Mouse (Mus musculus) embryo, embryonic 11.5 days (tissue): ENCODE measurements around the gene Ero1l.

Experiments
- DNase-seq: peaks from one replicate; pipeline ENCODE4 v3.0.0-alpha.2; 2012; ENCODE audit warnings: low read depth, low spot score

Ero1l gene

GRCm38 (mm10) chr14:45305852-45306251 is 12.7 kb downstream of the Ero1l start:
- DNase-seq, result no peak

DNA sequence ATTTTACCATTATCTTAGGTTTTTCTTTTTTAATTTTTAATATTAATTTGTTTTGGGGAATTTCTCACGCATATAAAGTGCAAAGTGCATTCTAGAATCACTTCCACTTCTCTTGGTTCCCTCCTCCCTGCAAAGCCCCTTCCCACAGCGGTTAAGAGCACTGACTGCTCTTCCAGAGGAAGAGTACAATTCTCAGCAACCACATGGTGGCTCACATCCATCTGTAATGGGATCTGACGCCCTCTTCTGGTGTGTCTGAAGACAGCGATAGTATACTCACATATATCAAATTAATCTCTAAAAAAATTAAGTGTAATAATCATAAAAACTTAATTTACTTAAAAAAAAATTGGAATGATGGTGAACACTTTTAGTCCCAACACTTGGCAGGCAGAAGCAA is 14.2 kb downstream of the Ero1l start:
- no peak for DNase-seq

DNA sequence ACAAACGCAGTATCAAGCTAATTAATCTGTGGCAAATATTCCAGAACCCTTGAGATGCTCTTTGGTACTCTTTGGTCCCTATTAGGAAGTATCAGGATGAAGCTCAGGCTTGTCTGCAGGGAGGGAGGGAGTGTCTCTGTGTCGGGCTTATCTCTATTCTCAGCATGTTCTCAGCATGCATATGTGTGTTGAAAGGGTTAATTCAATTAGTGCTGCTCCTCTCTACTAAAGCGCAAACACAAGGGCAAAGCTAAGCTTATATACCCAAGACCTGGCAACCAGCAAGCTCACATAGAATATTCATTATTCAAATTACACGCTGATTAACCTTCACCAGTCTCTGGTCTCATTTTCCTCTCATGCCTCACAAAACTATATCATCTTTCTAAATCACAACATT is 14.6 kb downstream of the Ero1l start:
- DNase-seq, result no peak

- DNase-seq, result no peak
These were observed 27.0 kb downstream of the Ero1l start for GRCm38 (mm10) chr14:45291608-45292007.

DNA sequence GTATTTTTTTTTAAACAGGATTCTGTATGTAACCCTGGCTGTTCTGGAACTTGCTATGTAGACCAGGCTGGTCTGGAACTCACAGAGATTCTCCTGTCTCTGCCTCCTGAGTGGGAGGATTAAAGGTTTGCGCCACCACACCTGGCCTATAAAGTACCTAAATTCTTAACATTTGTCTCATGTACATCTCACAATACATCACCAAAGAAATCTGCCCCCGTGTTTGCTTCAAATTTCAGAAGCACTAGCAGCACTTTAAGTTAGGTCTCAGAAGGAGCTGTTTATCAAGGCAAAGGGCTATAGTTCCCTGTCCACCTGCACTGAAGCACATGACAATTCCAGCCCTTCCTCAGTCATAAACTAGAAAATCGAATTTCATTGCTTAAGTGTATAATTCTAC is 36.5 kb downstream of the Ero1l start:
- no peak for DNase-seq

DNA sequence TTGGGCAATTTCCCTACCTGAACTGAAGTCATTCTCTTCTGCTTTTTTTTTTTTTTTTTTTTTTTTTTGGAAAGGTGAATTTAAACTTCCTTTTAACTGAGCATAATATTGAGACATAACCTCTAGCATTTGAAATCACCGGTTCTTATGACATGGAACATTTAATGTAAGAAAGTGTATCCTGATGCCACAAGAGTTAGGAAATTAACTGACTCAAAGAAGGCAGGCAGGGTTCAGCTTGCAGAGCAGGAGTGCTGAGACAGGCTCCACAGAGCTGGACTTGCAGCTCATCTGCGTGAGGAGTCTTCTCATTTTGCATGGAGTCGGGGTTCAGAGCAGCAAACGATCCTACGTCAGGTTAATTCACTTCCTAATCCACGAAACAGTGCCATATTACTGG is 42.8 kb downstream of the Ero1l start:
- no peak for DNase-seq

DNA sequence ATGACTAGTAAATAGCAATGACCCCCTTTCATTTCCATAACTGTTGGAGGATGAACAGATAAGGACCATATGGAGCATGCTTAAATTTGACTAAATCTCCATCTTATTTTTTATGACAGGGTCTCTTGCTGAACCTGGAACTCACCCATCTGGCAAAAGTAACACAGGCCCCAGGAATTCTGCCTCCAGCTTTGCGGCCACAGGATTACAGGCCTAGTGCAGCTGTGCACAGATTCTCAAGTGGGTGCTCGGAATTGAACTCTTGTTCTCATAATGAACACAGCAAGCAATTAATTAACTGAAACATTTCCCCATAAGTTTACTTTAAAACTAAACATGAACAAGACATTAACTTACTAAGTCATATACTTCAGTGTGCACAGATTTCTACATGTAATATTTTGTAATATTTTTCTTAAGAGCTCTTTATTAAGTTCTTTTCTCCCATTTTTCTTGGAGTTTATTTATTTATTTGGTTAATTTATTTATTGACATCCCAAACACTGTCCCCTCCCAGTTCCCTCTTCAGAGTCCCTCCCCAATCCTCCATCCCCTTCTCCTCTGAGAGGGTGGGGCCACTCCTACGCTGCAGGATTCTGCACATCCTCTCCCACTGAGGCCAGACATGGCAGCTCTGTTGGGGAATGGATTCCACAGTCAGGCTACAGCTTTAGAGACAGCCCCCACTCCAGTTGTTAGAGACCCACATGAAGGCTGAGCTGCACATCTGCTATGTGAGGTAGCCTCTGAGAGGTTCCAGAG is 54.6 kb downstream of the Ero1l start:
- no peak for DNase-seq

DNA sequence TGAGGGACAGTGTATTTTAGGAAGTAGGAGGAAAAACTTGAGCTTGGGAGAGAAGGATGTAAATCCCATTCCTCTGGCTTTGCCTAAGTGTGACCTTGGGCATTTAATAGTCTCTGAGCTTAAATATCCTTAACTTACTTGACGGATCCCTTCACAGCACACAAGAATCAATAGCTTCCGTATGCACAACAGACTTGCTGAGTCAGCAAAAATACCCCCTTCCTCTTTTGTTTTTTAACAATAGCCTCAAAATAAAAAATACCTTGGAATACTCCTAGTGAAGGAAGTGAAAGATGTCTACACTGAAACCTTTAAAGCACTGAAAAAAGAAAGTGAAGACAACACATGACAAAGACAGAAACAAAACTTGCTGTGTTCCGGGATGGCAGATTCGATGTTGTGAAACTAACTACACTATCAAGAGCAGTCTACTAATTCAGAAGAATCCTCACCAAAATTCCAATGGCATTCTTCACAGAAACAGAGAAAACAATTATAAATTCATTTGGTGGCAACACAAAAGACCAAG is 67.0 kb downstream of the Ero1l start:
- no peak for DNase-seq

GRCm38 (mm10) chr14:45241613-45242012 is 77.0 kb downstream of the Ero1l start:
- DNase-seq, result no peak

DNA sequence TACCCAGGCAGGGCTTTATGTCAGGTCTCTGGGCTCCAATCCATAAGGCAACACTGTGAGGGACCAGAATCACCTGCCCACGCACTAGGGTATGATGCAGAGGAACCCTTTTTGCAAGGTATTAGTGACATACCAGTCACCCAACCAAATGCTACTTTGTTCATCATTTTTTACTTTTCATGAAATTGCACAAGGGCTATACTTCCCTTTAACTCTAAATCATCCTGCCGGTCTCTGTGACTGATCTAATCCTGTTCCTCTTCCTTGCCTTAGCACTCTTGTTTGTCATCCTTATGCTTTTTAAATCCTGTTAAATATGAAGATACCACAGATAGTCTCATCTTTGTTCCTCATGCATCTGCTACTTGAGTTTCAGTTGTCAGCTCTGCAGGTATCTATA is 79.5 kb downstream of the Ero1l start:
- DNase-seq, result no peak
